Mouse (Mus musculus) G1E (cell line): ENCODE measurements around the gene Spsb3. TPM values are rescaled to one million over a fixed set of nuclear protein-coding genes. Genes with fewer than 3 reads are reported as not detected.

Source experiments
- ATAC-seq: 2 replicates; pipeline ENCODE4 v1.8.0; 2016; ENCODE audit warnings: mild to moderate bottlenecking; ENCODE audit not compliant: insufficient number of reproducible peaks, poor library complexity, low FRiP score, severe bottlenecking; ENCODE audit errors: extremely low read depth
- DNase-seq: peaks from one replicate; pipeline ENCODE4 v3.0.0; 2012; ENCODE audit warnings: low spot score
- H3K27me3 ChIP-seq: 2 replicates; pipeline ENCODE4 v1.6.1; 2012; ENCODE audit warnings: mild to moderate bottlenecking, low read length, inconsistent platforms; ENCODE audit not compliant: insufficient read depth
- H3K36me3 ChIP-seq: replicated peaks from 2 replicates; pipeline ENCODE3; 2012; ENCODE audit warnings: mild to moderate bottlenecking, inconsistent platforms
- H3K4me1 ChIP-seq: 2 replicates; pipeline ENCODE4 v1.6.1; 2012; ENCODE audit warnings: low read depth, low read length, inconsistent platforms, mixed read lengths; ENCODE audit not compliant: insufficient read depth
- H3K4me3 ChIP-seq: 2 replicates; pipeline ENCODE4 v1.5.1; 2012; ENCODE audit warnings: low read depth, mild to moderate bottlenecking, inconsistent platforms, low read length, moderate library complexity, mixed read lengths
- H3K9me3 ChIP-seq: replicated peaks from 2 replicates; pipeline ENCODE4 v1.6.1; 2012; ENCODE audit warnings: inconsistent platforms
- CTCF ChIP-seq: IDR thresholded peaks from 2 replicates; pipeline ENCODE4 v1.5.1; 2012; ENCODE audit warnings: low read depth, low read length, inconsistent platforms, mixed read lengths
- GATA1 ChIP-seq: IDR thresholded peaks from 2 replicates; pipeline ENCODE4 v1.6.1; 2012; ENCODE audit warnings: borderline replicate concordance, low read length, inconsistent platforms, mixed read lengths
- GATA2 ChIP-seq: IDR thresholded peaks from 2 replicates; pipeline ENCODE4 v1.6.1; 2012; ENCODE audit warnings: low read depth, low read length, inconsistent platforms, borderline replicate concordance
- POLR2AphosphoS5 ChIP-seq: IDR thresholded peaks from 2 replicates; pipeline ENCODE4 v1.6.1; 2012; ENCODE audit warnings: low read depth, low read length, inconsistent platforms; ENCODE audit not compliant: insufficient replicate concordance
- TAL1 ChIP-seq: conservative IDR thresholded peaks from 2 replicates; pipeline ENCODE4 v1.6.1; 2012; ENCODE audit warnings: low read depth, low read length, inconsistent platforms, mixed read lengths
- polyA plus RNA-seq: library from polyadenylated mRNA; stranded (reverse); fragments of >175 nt; gene quantifications from 2 replicates; pipeline ENCODE4 v1.2.3, GENCODE M21; 2012
- total RNA-seq, 2 experiments: library from RNA; stranded (forward) in 1 of 2; stranded (reverse) in 1 of 2; fragments of 200-1000 nt in 1 of 2; fragments of >200 nt in 1 of 2; fragmentation: Nextera tagmentation in 1 of 2; gene quantifications; 2 replicates each; pipeline ENCODE4 v1.2.3; 2014 to 2017

Gene Spsb3
- total and polyA plus RNA-seq, 3 experiments = 12.8 to 35.1 (median 15.9) TPM

DNA sequence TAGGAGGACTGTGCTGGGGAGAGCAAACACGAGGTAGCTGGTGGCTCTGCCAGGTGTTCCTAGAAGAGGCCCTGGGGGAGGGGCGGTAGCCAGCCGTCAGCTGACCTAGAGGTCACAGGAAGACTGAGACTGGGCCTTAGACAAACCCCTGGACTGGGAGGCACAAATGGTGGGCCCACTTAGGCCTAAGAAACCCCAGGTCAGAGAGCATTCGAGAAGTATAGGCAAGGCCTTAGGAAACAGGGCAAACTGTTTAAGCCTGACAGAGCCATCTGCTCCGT lies 8.4 kb upstream of the Spsb3 start:
- peaks cover 18% of the 10 kb centered on the region; the same call in 1 of the 2 replicates for H3K27me3 ChIP-seq
- H3K4me3 ChIP-seq = no peak overlapping the region; the same call in 1 of the 2 replicates
- no peak for DNase-seq
- peaks cover 35% of the 10 kb centered on the region for H3K36me3 ChIP-seq
- no peaks in the 10 kb centered on the region for H3K9me3 ChIP-seq
- no peak for TF ChIP-seq GATA2
- TF ChIP-seq CTCF = no peak
- no peak for TF ChIP-seq GATA1
- TF ChIP-seq TAL1 = no peak
- no peak for TF ChIP-seq POLR2AphosphoS5
- ATAC-seq = no peak
- H3K4me1 ChIP-seq = peaks cover 29% of the 10 kb centered on the region

DNA sequence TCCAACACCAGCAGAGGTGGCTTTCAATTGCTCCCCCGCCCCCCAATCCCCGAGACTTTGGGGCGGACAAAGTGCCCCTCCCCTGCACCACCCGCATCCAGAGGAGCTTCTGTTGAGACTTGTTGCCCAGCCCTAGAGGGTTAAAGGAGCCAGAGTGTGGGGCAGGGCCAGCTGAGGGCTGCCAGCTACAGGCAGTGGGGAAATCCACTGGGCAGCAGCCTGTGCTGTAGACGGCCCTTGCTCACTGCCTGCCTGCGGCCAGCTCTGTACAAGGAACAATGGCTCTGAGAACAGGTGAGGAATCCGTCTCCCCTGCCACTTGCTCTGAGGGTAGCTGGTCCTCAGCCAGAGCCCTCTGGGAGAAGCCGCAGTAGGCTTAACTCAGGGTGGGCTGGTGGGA lies 7.9 kb upstream of the Spsb3 start:
- Histone ChIP-seq H3K9me3 (no peaks in the 10 kb centered on the region), H3K36me3 (peaks cover 39% of the 10 kb centered on the region), H3K4me3 (no peak overlapping the region), H3K4me1 (peaks cover 34% of the 10 kb centered on the region), H3K27me3 (peaks cover 18% of the 10 kb centered on the region; the same call in 1 of the 2 replicates)
- DNase-seq (no peak), ATAC-seq (no peak)
- TF ChIP-seq GATA1 (no peak), CTCF (no peak), TAL1 (no peak), POLR2AphosphoS5 (no peak), GATA2 (no peak)

DNA sequence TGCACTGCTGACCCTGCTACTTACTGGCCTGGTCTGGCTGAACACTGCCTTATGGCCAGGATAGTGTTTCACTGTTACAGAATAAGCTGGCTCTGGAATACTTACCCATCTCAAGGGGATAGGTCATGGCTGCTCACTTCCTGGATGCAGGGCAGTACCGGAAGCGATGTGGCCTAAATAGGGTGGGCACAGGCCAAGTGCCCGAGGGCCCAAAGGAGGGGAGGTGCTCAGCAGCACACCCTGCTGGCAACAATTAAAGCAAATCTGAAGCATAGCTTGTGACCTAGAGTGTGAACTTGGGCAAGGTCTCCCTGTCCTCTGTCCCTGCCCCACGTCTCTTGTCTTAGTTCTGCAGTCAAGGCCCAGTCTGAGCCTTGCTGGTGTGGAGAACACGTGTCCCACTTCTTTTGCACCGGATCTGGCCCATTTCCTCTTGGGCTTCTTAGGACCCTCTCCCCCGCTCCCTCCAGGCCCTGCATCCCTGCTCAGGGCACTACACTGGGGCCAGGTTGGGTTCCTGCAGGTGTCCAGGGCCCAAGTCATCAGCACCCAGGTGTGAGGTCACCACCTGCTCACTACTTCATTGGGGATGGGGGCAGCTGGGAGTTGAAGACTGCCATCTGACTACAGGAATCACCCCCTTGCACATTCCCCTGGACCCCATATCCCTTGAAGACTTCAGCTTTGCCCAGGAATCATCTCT lies 4.6 kb upstream of the Spsb3 start:
- Histone ChIP-seq H3K36me3 (peaks cover 60% of the 10 kb centered on the region), H3K4me1 (peaks cover 56% of the 10 kb centered on the region), H3K27me3 (peaks cover 9% of the 10 kb centered on the region; the same call in 1 of the 2 replicates), H3K9me3 (no peaks in the 10 kb centered on the region), H3K4me3 (no peak overlapping the region)
- DNase-seq = no peak
- ATAC-seq = no peak
- no peak for TF ChIP-seq TAL1
- no peak for TF ChIP-seq GATA2
- TF ChIP-seq GATA1 = no peak
- TF ChIP-seq POLR2AphosphoS5 = no peak
- peak; percentile 66 for TF ChIP-seq CTCF

- no peak for DNase-seq
- H3K36me3 ChIP-seq = peaks cover 77% of the 10 kb centered on the region
- H3K9me3 ChIP-seq = no peaks in the 10 kb centered on the region
- TF ChIP-seq GATA2 = no peak
- TF ChIP-seq GATA1 = no peak
- TF ChIP-seq POLR2AphosphoS5 = no peak
- no peak for TF ChIP-seq CTCF
- TF ChIP-seq TAL1 = no peak
- peak overlapping the region; percentile 95; the same call in 1 of the 2 replicates for H3K4me3 ChIP-seq
- H3K4me1 ChIP-seq = peaks cover 58% of the 10 kb centered on the region
- H3K27me3 ChIP-seq = no peaks in the 10 kb centered on the region
- no peak for ATAC-seq
Observed at GRCm38 (mm10) chr17:24884391-24884790, 2.1 kb upstream of the Spsb3 start.

GRCm38 (mm10) chr17:24885356-24886133 lies 898 bp upstream of the Spsb3 start:
- Histone ChIP-seq H3K9me3 (no peaks in the 10 kb centered on the region), H3K36me3 (peaks cover 79% of the 10 kb centered on the region), H3K4me1 (peaks cover 69% of the 10 kb centered on the region), H3K4me3 (peak overlapping the region; percentile 95), H3K27me3 (no peaks in the 10 kb centered on the region)
- no peak for TF ChIP-seq POLR2AphosphoS5
- no peak for TF ChIP-seq CTCF
- TF ChIP-seq TAL1 = no peak
- TF ChIP-seq GATA1 = no peak
- DNase-seq (no peak), ATAC-seq (no peak)

GRCm38 (mm10) chr17:24886932-24887271 lies 459 bp downstream of the Spsb3 start:
- TF ChIP-seq TAL1 = no peak
- TF ChIP-seq POLR2AphosphoS5 = no peak
- no peak for TF ChIP-seq GATA1
- no peak for TF ChIP-seq CTCF
- no peak for TF ChIP-seq GATA2
- Histone ChIP-seq H3K4me3 (peak overlapping the region; percentile 95), H3K4me1 (peaks cover 75% of the 10 kb centered on the region), H3K36me3 (peaks cover 77% of the 10 kb centered on the region), H3K27me3 (no peaks in the 10 kb centered on the region), H3K9me3 (no peaks in the 10 kb centered on the region)
- DNase-seq = no peak
- ATAC-seq = no peak
